Mouse (Mus musculus) thymus, adult 2 months (tissue): ENCODE results near the gene Zmym1.

Experiments
- CTCF ChIP-seq: fragments of 200-500 bp; IDR thresholded peaks from 2 replicates; pipeline ENCODE4 v1.5.1; 2012; ENCODE audit warnings: mild to moderate bottlenecking, control low read depth, low read length, moderate library complexity, borderline replicate concordance; ENCODE audit not compliant: control insufficient read depth, poor library complexity, insufficient read depth; ENCODE audit errors: extremely low read depth
- POLR2A ChIP-seq: fragments of 200-500 bp; IDR thresholded peaks from 2 replicates; pipeline ENCODE4 v1.6.1; 2012; ENCODE audit warnings: mild to moderate bottlenecking, low read length, control low read depth, moderate library complexity; ENCODE audit not compliant: control insufficient read depth, poor library complexity, insufficient read depth; ENCODE audit errors: extremely low read depth

- TF ChIP-seq CTCF = peak; percentile 45; the same call in 1 of the 2 replicates
- peak; percentile 74; the same call in 1 of the 2 replicates for TF ChIP-seq POLR2A
These were observed 16.1 kb upstream of the Zmym1 start, which contains the start of gene Zmym6 for GRCm38 (mm10) chr4:127076875-127077548.
